Mouse (Mus musculus) stomach, embryonic 14.5 days (tissue): Measurements from ENCODE around the gene Zfp74. TPM values are rescaled to one million over a fixed set of nuclear protein-coding genes. Genes with fewer than 3 reads are reported as not detected.

Experiments
- ATAC-seq: fragments of 200-750 bp; cut with Nextera tagmentation; 2 replicates; pipeline ENCODE4 v1.8.0; 2017; ENCODE audit warnings: low read depth, moderate TSS enrichment; ENCODE audit not compliant: insufficient number of reproducible peaks, insufficient read depth, low FRiP score
- H3K27ac ChIP-seq: fragments of 300-500 bp; sonication (generic); 2 replicates; pipeline ENCODE4 v1.5.1; 2014; ENCODE audit warnings: mild to moderate bottlenecking, low read length, moderate library complexity, mixed read lengths
- H3K27me3 ChIP-seq: fragments of 300-500 bp; sonication (generic); 2 replicates; pipeline ENCODE4 v1.6.1; 2014; ENCODE audit warnings: low read length, control low read depth, mixed read lengths; ENCODE audit not compliant: control insufficient read depth, insufficient read depth
- H3K36me3 ChIP-seq: fragments of 300-500 bp; sonication (generic); 2 replicates; pipeline ENCODE4 v1.6.1; 2014; ENCODE audit warnings: mild to moderate bottlenecking, control low read depth, low read length, moderate library complexity, mixed read lengths; ENCODE audit not compliant: control insufficient read depth, insufficient read depth
- H3K4me1 ChIP-seq: fragments of 300-500 bp; sonication (generic); 2 replicates; pipeline ENCODE4 v1.6.1; 2014; ENCODE audit warnings: low read length, control low read depth, mixed read lengths; ENCODE audit not compliant: control insufficient read depth, insufficient read depth
- H3K4me2 ChIP-seq: fragments of 300-500 bp; sonication (generic); replicated peaks from 2 replicates; pipeline ENCODE4 v1.6.1; 2014; ENCODE audit warnings: low read depth, low read length, control low read depth
- H3K4me3 ChIP-seq: fragments of 300-500 bp; sonication (generic); 2 replicates; pipeline ENCODE4 v1.5.1; 2014; ENCODE audit warnings: low read depth, low read length, control low read depth
- H3K9ac ChIP-seq: fragments of 300-500 bp; sonication (generic); replicated peaks from 2 replicates; pipeline ENCODE4 v1.6.1; 2014; ENCODE audit warnings: low read depth, mild to moderate bottlenecking, control low read depth, low read length, moderate library complexity, mixed read lengths
- H3K9me3 ChIP-seq: fragments of 300-500 bp; sonication (generic); 2 replicates; pipeline ENCODE4 v1.6.1; 2016; ENCODE audit warnings: low read depth, low read length, control low read depth; ENCODE audit not compliant: control insufficient read depth
- WGBS: fragments of 180-500 bp; shearing (Covaris S2); extraction: QIAGEN DNeasy Blood & Tissue Kit; methylation state at CpG from one replicate; pipeline ENCODE4 v1.1.7; 2014; 5-methylcytosine and 5-hydroxymethylcytosine counted together
- polyA plus RNA-seq: library from polyadenylated mRNA; unstranded; fragments of >200 nt; fragmentation: Nextera tagmentation; extraction: Ambion mirVana; gene quantifications from 2 replicates; pipeline ENCODE4 v1.2.1, GENCODE M21; 2014

Zfp74 gene
- 12.0 and 13.3 TPM in 2 replicates for polyA plus RNA-seq

- peak within 1 kb of the TSS; percentile 64 for H3K9ac ChIP-seq
- no peaks in the 10 kb centered on the region for H3K27me3 ChIP-seq
- H3K4me2 ChIP-seq = peak within 1 kb of the TSS; percentile 53
- no peaks in the 10 kb centered on the region; the same call in 1 of the 2 replicates for H3K36me3 ChIP-seq
- peak within 1 kb of the TSS; percentile 63 for H3K4me3 ChIP-seq
- H3K9me3 ChIP-seq = no peaks in the 10 kb centered on the region
- H3K4me1 ChIP-seq = no peaks in the 10 kb centered on the region
- peak; percentile 90 for ATAC-seq
- H3K27ac ChIP-seq = peak within 1 kb of the TSS; percentile 90
- under 1% methylated on average over 52 of the region's 52 CpGs for whole genome bisulfite sequencing
These were observed at the start of gene Zfp74 for GRCm38 (mm10) chr7:29953513-29954401. Zfp74 (minus strand) TSS chr7:29954089.

GRCm38 (mm10) chr7:30000601-30001000 is 46.7 kb upstream of the Zfp74 start:
- H3K36me3 ChIP-seq = peaks cover 55% of the 10 kb centered on the region
- H3K4me2 ChIP-seq = no peak overlapping the region
- H3K27me3 ChIP-seq = no peaks in the 10 kb centered on the region
- WGBS = 69% methylated on average over 5 of the region's 5 CpGs
- H3K4me3 ChIP-seq = no peak overlapping the region
- ATAC-seq = no peak
- no peak overlapping the region for H3K27ac ChIP-seq
- H3K4me1 ChIP-seq = no peaks in the 10 kb centered on the region
- no peaks in the 10 kb centered on the region for H3K9me3 ChIP-seq
- H3K9ac ChIP-seq = no peak overlapping the region

GRCm38 (mm10) chr7:29995134-29995533 is 41.2 kb upstream of the Zfp74 start:
- H3K27me3 ChIP-seq = no peaks in the 10 kb centered on the region
- H3K9me3 ChIP-seq = no peaks in the 10 kb centered on the region
- peaks cover 81% of the 10 kb centered on the region for H3K36me3 ChIP-seq
- H3K4me2 ChIP-seq = no peak overlapping the region
- ATAC-seq = no peak; the same call in 1 of the 2 replicates
- H3K9ac ChIP-seq = no peak overlapping the region
- H3K4me1 ChIP-seq = no peaks in the 10 kb centered on the region
- WGBS = 84% methylated on average over 8 of the region's 8 CpGs
- no peak overlapping the region for H3K27ac ChIP-seq
- H3K4me3 ChIP-seq = no peak overlapping the region

- Histone ChIP-seq H3K27me3 (no peaks in the 10 kb centered on the region), H3K27ac (no peak overlapping the region), H3K4me1 (no peaks in the 10 kb centered on the region), H3K4me2 (no peak overlapping the region), H3K4me3 (no peak overlapping the region), H3K36me3 (peaks cover 71% of the 10 kb centered on the region), H3K9ac (no peak overlapping the region), H3K9me3 (no peaks in the 10 kb centered on the region)
- WGBS = 97% methylated on average over 9 of the region's 9 CpGs
- no peak for ATAC-seq
These were observed 39.5 kb upstream of the Zfp74 start for GRCm38 (mm10) chr7:29993340-29993739.

- Histone ChIP-seq H3K27me3 (no peaks in the 10 kb centered on the region), H3K4me3 (no peak overlapping the region), H3K27ac (no peak overlapping the region), H3K9ac (no peak overlapping the region), H3K4me2 (no peak overlapping the region), H3K9me3 (no peaks in the 10 kb centered on the region), H3K36me3 (peaks cover 70% of the 10 kb centered on the region), H3K4me1 (no peaks in the 10 kb centered on the region)
- 92% methylated on average over 8 of the region's 8 CpGs for WGBS
- no peak for ATAC-seq
These were observed 38.8 kb upstream of the Zfp74 start for GRCm38 (mm10) chr7:29992698-29993097.

- 79% methylated on average over 11 of the region's 11 CpGs for WGBS
- ATAC-seq = peak; percentile 87
- H3K4me1 ChIP-seq = 0 out of 2 replicates have a peak, but pooled peaks cover 5% of the 10 kb centered on the region
These were observed 35.1 kb upstream of the Zfp74 start for GRCm38 (mm10) chr7:29989031-29989430.

GRCm38 (mm10) chr7:29987551-29987950 is 33.7 kb upstream of the Zfp74 start:
- H3K36me3 ChIP-seq = peaks cover 36% of the 10 kb centered on the region
- H3K4me2 ChIP-seq = no peak overlapping the region
- 89% methylated on average over 5 of the region's 5 CpGs for WGBS
- 0 out of 2 replicates have a peak, but pooled peaks cover 8% of the 10 kb centered on the region for H3K4me1 ChIP-seq
- H3K4me3 ChIP-seq = no peak overlapping the region
- H3K27ac ChIP-seq = no peak overlapping the region
- no peak for ATAC-seq
- no peaks in the 10 kb centered on the region for H3K27me3 ChIP-seq
- no peaks in the 10 kb centered on the region for H3K9me3 ChIP-seq
- H3K9ac ChIP-seq = no peak overlapping the region

More at GRCm38 (mm10) chr7:29989031-29989430, 35.1 kb upstream of the Zfp74 start:
- no peaks in the 10 kb centered on the region for H3K9me3 ChIP-seq
- H3K27me3 ChIP-seq = no peaks in the 10 kb centered on the region
- no peak overlapping the region for H3K4me2 ChIP-seq
- H3K4me3 ChIP-seq = no peak overlapping the region
- H3K36me3 ChIP-seq = peaks cover 46% of the 10 kb centered on the region
- no peak overlapping the region for H3K9ac ChIP-seq
- H3K27ac ChIP-seq = no peak overlapping the region

GRCm38 (mm10) chr7:29986101-29986500 is 32.2 kb upstream of the Zfp74 start:
- Histone ChIP-seq H3K4me1 (0 out of 2 replicates have a peak, but pooled peaks cover 10% of the 10 kb centered on the region), H3K4me2 (0 out of 2 replicates have a peak overlapping the region, but pooled peaks have one; percentile 60), H3K4me3 (no peak overlapping the region), H3K9me3 (no peaks in the 10 kb centered on the region), H3K36me3 (peaks cover 24% of the 10 kb centered on the region), H3K9ac (no peak overlapping the region), H3K27ac (no peak overlapping the region), H3K27me3 (no peaks in the 10 kb centered on the region)
- 69% methylated on average over 8 of the region's 8 CpGs for WGBS
- no peak for ATAC-seq
